Comparison of ENCODE assay signal across 8 mouse cellular contexts in genomic region chr6:66910493-66911435, GRCm38 (mm10). TPM values are rescaled to one million over a fixed set of nuclear protein-coding genes. Genes with fewer than 3 reads are reported as not detected.
A peak's percentile ranks its signal among the peaks of the same experiment; 100 is the strongest.
DNase-seq lines count a peak whose midpoint lies in the region; ATAC-seq lines count a peak whose summit lies in the region.

No protein-coding gene starts in this region.

- no peaks in the 10 kb centered on the region for H3K27me3 ChIP-seq in intestine, embryonic 14.5 days (replicated peaks; ENCODE audit: control insufficient read depth, insufficient read depth, low read length)
- no peaks in the 10 kb centered on the region for H3K27me3 ChIP-seq in liver, embryonic 16.5 days (ENCODE audit: control insufficient read depth, insufficient read depth, low read depth, low read length)
- H3K27me3 ChIP-seq in midbrain, embryonic 15.5 days (replicated peaks) = no peaks in the 10 kb centered on the region
- H3K27me3 ChIP-seq in neural tube, embryonic 15.5 days (replicated peaks) = no peaks in the 10 kb centered on the region

- no peak overlapping the region for H3K4me3 ChIP-seq in intestine, embryonic 14.5 days (ENCODE audit: low read depth, low read length)
- H3K4me3 ChIP-seq in liver, embryonic 16.5 days (ENCODE audit: low read depth, low read length) = no peak overlapping the region
- no peak overlapping the region for H3K4me3 ChIP-seq in midbrain, embryonic 15.5 days
- no peak overlapping the region for H3K4me3 ChIP-seq in neural tube, embryonic 15.5 days (replicated peaks)

- WGBS in intestine, embryonic 14.5 days = 36% methylated on average over 11 of the region's 11 CpGs
- 42% methylated on average over 11 of the region's 11 CpGs for WGBS in liver, embryonic 16.5 days (ENCODE audit: insufficient replicate concordance)
- WGBS in midbrain, embryonic 15.5 days = 61% methylated on average over 11 of the region's 11 CpGs
- WGBS in neural tube, embryonic 15.5 days = 51% methylated on average over 11 of the region's 11 CpGs

- H3K27ac ChIP-seq in intestine, embryonic 14.5 days (ENCODE audit: low read depth) = peak overlapping the region; percentile 74
- H3K27ac ChIP-seq in liver, embryonic 16.5 days (ENCODE audit: low read length) = peak overlapping the region; percentile 66
- H3K27ac ChIP-seq in midbrain, embryonic 15.5 days = no peak overlapping the region
- no peak overlapping the region for H3K27ac ChIP-seq in neural tube, embryonic 15.5 days (replicated peaks)

- peak; percentile 92 for ATAC-seq in intestine, embryonic 14.5 days (replicated peaks; ENCODE audit: low FRiP score, low TSS enrichment, low read depth)
- ATAC-seq in liver, embryonic 16.5 days (ENCODE audit: low read depth) = peak; percentile 89
- ATAC-seq in midbrain, embryonic 15.5 days (replicated peaks) = no peak
- no peak; the same call in 1 of the 2 replicates for ATAC-seq in neural tube, embryonic 15.5 days (ENCODE audit: low FRiP score)

- H3K4me1 ChIP-seq in intestine, embryonic 14.5 days (replicated peaks; ENCODE audit: control insufficient read depth, insufficient read depth, low read length) = peaks cover 11% of the 10 kb centered on the region
- peaks cover 17% of the 10 kb centered on the region for H3K4me1 ChIP-seq in liver, embryonic 16.5 days (ENCODE audit: control insufficient read depth, low read depth, low read length)
- no peaks in the 10 kb centered on the region for H3K4me1 ChIP-seq in midbrain, embryonic 15.5 days
- H3K4me1 ChIP-seq in neural tube, embryonic 15.5 days = peaks cover 9% of the 10 kb centered on the region; the same call in 1 of the 2 replicates

- H3K36me3 ChIP-seq in intestine, embryonic 14.5 days (ENCODE audit: control insufficient read depth, insufficient read depth, low read length) = peaks cover 6% of the 10 kb centered on the region; the same call in 1 of the 2 replicates
- H3K36me3 ChIP-seq in liver, embryonic 16.5 days (ENCODE audit: control insufficient read depth, insufficient read depth) = no peaks in the 10 kb centered on the region
- no peaks in the 10 kb centered on the region for H3K36me3 ChIP-seq in midbrain, embryonic 15.5 days (replicated peaks)
- no peaks in the 10 kb centered on the region for H3K36me3 ChIP-seq in neural tube, embryonic 15.5 days

- peak; percentile 36 for DNase-seq in urinary bladder, postnatal 25 days (ENCODE audit: low spot score)
- DNase-seq in urinary bladder, adult 2 months (ENCODE audit: low spot score) = no peak
- DNase-seq in intestine, embryonic 14.5 days (ENCODE audit: low spot score) = peak; percentile 59
- no peak for DNase-seq in spleen, adult 12 weeks (ENCODE audit: low spot score)
- DNase-seq in layer of hippocampus, adult 11-12 months (ENCODE audit: low spot score) = no peak

- H3K9ac ChIP-seq in intestine, embryonic 14.5 days (ENCODE audit: low read length) = no peak overlapping the region
- H3K9ac ChIP-seq in liver, embryonic 16.5 days (ENCODE audit: low read depth, low read length) = no peak overlapping the region
- H3K9ac ChIP-seq in midbrain, embryonic 15.5 days = no peak overlapping the region
- no peak overlapping the region for H3K9ac ChIP-seq in neural tube, embryonic 15.5 days (replicated peaks)

- no peaks in the 10 kb centered on the region for H3K9me3 ChIP-seq in intestine, embryonic 14.5 days (ENCODE audit: control insufficient read depth, low read length)
- H3K9me3 ChIP-seq in liver, embryonic 16.5 days (replicated peaks; ENCODE audit: control insufficient read depth, low read length) = no peaks in the 10 kb centered on the region
- no peaks in the 10 kb centered on the region for H3K9me3 ChIP-seq in midbrain, embryonic 15.5 days
- no peaks in the 10 kb centered on the region for H3K9me3 ChIP-seq in neural tube, embryonic 15.5 days (replicated peaks)

- peak overlapping the region; percentile 20; the same call in 1 of the 2 replicates for H3K4me2 ChIP-seq in intestine, embryonic 14.5 days (ENCODE audit: low read length)
- H3K4me2 ChIP-seq in liver, embryonic 16.5 days (ENCODE audit: low read depth, low read length) = peak overlapping the region; percentile 5; the same call in 1 of the 2 replicates
- no peak overlapping the region for H3K4me2 ChIP-seq in midbrain, embryonic 15.5 days
- no peak overlapping the region for H3K4me2 ChIP-seq in neural tube, embryonic 15.5 days

RNA-seq across cellular contexts. Expression of gene Gng12, which starts 14.6 kb away (rescaled TPM):
- 85.2 and 113 TPM in 2 replicates for polyA plus RNA-seq in urinary bladder, adult 2 months (2012; rRNA removed)
- polyA plus RNA-seq in intestine, embryonic 14.5 days (2014; fragmentation: Nextera tagmentation; extraction: Ambion mirVana) = 140 and 144 TPM in 2 replicates
- 33.4 and 36.9 TPM in 2 replicates for polyA plus RNA-seq in liver, embryonic 16.5 days (2015; fragmentation: Nextera tagmentation; extraction: Ambion mirVana)
- 27.9 and 29.2 TPM in 2 replicates for polyA plus RNA-seq in midbrain, embryonic 15.5 days (2015; fragmentation: Nextera tagmentation; extraction: Ambion mirVana)
- polyA plus RNA-seq in neural tube, embryonic 15.5 days (2015; fragmentation: Nextera tagmentation; extraction: Ambion mirVana) = 65.9 and 75.1 TPM in 2 replicates

Comparison
In these comparisons a context has a peak if more than half of its experiments do, and no peak if none do; other contexts are left out.
1. DNase-seq: peak in urinary bladder, postnatal 25 days (single experiment) and intestine, embryonic 14.5 days (single experiment); none in urinary bladder, adult 2 months (single experiment), spleen, adult 12 weeks (single experiment) and layer of hippocampus, adult 11-12 months (single experiment).
2. ATAC-seq: peak in intestine, embryonic 14.5 days (single experiment) and liver, embryonic 16.5 days (single experiment); none in midbrain, embryonic 15.5 days (single experiment) and neural tube, embryonic 15.5 days (single experiment).
3. H3K27ac ChIP-seq: peak in intestine, embryonic 14.5 days (single experiment) and liver, embryonic 16.5 days (single experiment); none in midbrain, embryonic 15.5 days (single experiment) and neural tube, embryonic 15.5 days (single experiment).
4. H3K4me2 ChIP-seq: peak in intestine, embryonic 14.5 days (single experiment) and liver, embryonic 16.5 days (single experiment); none in midbrain, embryonic 15.5 days (single experiment) and neural tube, embryonic 15.5 days (single experiment).